Mouse (Mus musculus) E14TG2a.4 (cell line): ENCODE results near the gene Mpi.

Experiments used
- CTCF ChIP-seq: conservative IDR thresholded peaks from 2 replicates; pipeline ENCODE4 v1.5.1; 2014; ENCODE audit warnings: low read length
- NANOG ChIP-seq: IDR thresholded peaks from 2 replicates; pipeline ENCODE4 v1.6.1; 2014; ENCODE audit warnings: borderline replicate concordance, low read length, mixed read lengths

DNA sequence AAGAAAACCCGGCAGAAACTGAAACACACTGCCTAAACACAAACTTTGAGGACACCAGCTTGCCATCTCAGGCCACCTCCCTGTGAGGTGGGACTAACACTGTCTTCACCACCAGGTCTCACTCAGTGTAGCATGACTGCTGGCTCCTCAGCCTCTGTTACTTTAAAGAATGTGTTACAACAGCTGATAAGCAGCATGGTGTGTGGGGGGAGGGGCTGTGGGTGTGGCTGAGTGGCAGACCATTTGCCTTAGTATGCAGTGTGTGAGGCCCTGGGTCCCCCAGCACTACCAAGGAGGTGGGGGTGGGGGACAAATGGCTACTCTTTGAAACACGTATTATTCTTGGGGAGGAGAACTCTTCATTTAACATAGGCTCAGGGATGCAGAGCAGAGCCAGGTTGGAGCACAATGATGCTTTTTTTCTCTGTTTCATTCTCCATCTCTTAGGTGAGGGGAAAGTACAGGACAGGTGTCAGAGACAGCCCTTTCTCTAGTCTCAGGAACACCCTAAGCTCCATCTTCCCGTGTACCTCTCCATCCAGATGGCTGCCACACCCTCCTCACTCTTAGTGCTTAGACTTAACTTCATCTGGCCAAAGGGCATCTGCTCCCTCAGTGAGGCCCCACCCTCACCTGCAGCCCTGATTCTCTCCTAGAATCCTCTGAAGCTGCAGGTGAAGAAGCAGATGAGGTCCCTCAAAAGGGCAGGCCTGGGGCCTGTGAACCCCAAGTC, 48.2 kb upstream of the Mpi start:
- TF ChIP-seq CTCF (no peak), NANOG (no peak)
